Mouse (Mus musculus) B cell, adult 62 days (primary cell): ENCODE measurements around the gene 5530400C23Rik. TPM values are rescaled to one million over a fixed set of nuclear protein-coding genes. Genes with fewer than 3 reads are reported as not detected.

ENCODE experiments used
- total RNA-seq: library from RNA; stranded (reverse); gene quantifications from 4 replicates; pipeline ENCODE4 v1.2.4, GENCODE M21; 2023

Gene 5530400C23Rik
- total RNA-seq, result not detected in 4 replicates

DNA sequence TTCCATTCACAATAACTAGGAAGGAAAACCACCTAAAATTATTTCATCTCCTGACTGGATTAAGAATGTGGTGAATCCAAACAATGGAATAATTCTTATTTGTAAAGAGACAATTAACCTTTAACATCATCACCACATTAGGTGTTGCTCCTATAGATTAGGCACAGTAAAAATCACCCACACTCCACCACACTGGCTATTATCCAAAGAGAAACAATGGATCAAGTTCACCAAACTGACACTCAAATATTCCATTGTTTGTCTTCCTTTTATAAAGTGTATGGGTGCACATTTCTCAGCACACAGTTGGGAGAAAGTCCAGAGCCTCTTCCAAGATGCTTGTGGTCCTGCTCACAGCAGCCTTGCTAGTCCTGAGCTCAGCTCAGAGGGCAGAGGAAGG, at the start of gene 5530400C23Rik:
Gene 5530400C23Rik, plus strand, starts transcription at position 301 of the 400 bp plus-strand sequence.

Other genes with a start within 250 kb of the 5530400C23Rik start
- gene Tas2r140, start 236.4 kb upstream of the 5530400C23Rik start, total RNA-seq, result not detected in 4 replicates
- 10.5 to 15.0 TPM (median 14.4 TPM) in 4 replicates for gene Smim10l1, start 187.3 kb upstream of the 5530400C23Rik start, total RNA-seq